Mouse (Mus musculus): ENCODE results near the gene Dnase2a. TPM values are rescaled to one million over a fixed set of nuclear protein-coding genes. Genes with fewer than 3 reads are reported as not detected.

Gene Dnase2a
- polyA plus RNA-seq (2012; rRNA removed) = 43.4 and 44.9 TPM in 2 replicates

DNA sequence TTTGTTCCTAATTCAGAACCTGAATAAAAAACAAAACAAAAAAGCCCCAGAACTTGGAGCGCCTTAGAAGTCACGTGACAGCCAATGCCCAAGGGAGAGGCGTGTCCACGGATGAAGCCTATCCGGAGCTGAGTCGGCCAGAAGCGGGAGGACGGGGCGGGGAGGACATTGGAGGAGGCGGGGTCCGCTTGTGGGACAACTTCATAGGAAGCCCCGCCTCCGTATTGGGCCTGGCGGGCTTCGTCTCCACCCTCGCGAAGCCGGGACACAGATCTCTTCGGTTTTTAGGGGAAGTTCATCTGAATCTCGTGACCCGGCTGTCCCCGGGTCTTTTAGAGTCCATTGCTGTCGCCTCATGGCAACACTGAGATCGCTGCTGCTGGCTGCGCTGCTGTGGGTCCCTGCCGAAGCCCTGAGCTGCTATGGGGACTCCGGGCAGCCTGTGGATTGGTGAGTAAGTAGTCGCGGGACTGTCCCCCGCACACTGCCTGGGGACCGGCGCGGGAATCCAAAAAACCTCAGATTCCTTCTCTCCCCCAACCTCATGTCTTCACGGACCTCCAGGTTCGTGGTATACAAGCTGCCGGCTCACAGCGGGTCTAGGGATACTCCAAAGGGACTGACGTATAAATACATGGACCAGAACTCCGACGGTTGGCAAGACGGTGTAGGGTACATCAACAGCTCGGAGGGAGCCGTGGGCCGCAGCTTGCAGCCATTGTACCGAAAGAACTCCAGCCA lies at the start of gene Dnase2a:
Gene Dnase2a, plus strand, starts transcription at position 140 of the 741 bp plus-strand sequence.
- peak; percentile 95 to 99 for DNase-seq (ENCODE audit: low read depth in 1 of 2, low spot score in 2 of 2)
- TF ChIP-seq CTCF (IDR thresholded peaks at IDR 0.05; ENCODE audit: extremely low read depth, insufficient read depth, insufficient read length, insufficient replicate concordance) (no peak), POLR2A (IDR thresholded peaks at IDR 0.05; ENCODE audit: low read depth, low read length) (peak; percentile 52)
- Histone ChIP-seq H3K4me1 (ENCODE audit: control insufficient read depth, insufficient read depth, insufficient read length) (peaks cover 13% of the 10 kb centered on the region), H3K27me3 (ENCODE audit: control insufficient read depth, insufficient read depth, low read length) (no peaks in the 10 kb centered on the region), H3K36me3 (ENCODE audit: control insufficient read depth, insufficient read depth, low read length) (peaks cover 3% of the 10 kb centered on the region; the same call in 1 of the 2 replicates), H3K27ac (ENCODE audit: insufficient read depth, low read length) (peak within 1 kb of the TSS; percentile 81), H3K4me3 (ENCODE audit: extremely low read depth, insufficient read depth, insufficient read length) (peak within 1 kb of the TSS; percentile 65)
- WGBS = under 1% methylated on average over 45 of the region's 45 CpGs

GRCm38 (mm10) chr8:84871376-84872308 lies 36.7 kb upstream of the Dnase2a start, which contains the start of gene Syce2:
TSS of gene Syce2 (plus strand) at chr8:84872111.
- WGBS = 4% methylated on average over 46 of the region's 46 CpGs
- TF ChIP-seq CTCF (IDR thresholded peaks at IDR 0.05; ENCODE audit: extremely low read depth, insufficient read depth, insufficient read length, insufficient replicate concordance) = no peak
- TF ChIP-seq POLR2A (IDR thresholded peaks at IDR 0.05; ENCODE audit: low read depth, low read length) = no peak
- Histone ChIP-seq H3K27me3 (ENCODE audit: control insufficient read depth, insufficient read depth, low read length) (no peaks in the 10 kb centered on the region), H3K4me1 (ENCODE audit: control insufficient read depth, insufficient read depth, insufficient read length) (peaks cover 10% of the 10 kb centered on the region), H3K4me3 (ENCODE audit: extremely low read depth, insufficient read depth, insufficient read length) (peak within 1 kb of the TSS; percentile 66), H3K27ac (ENCODE audit: insufficient read depth, low read length) (peak within 1 kb of the TSS; percentile 36), H3K36me3 (ENCODE audit: control insufficient read depth, insufficient read depth, low read length) (peaks cover 10% of the 10 kb centered on the region)
- peak; percentile 67 to 83 for DNase-seq (ENCODE audit: low read depth in 1 of 2, low spot score in 2 of 2)

GRCm38 (mm10) chr8:84872309-84872965 lies 35.9 kb upstream of the Dnase2a start:
- H3K36me3 ChIP-seq (ENCODE audit: control insufficient read depth, insufficient read depth, low read length) = peaks cover 7% of the 10 kb centered on the region
- no peaks in the 10 kb centered on the region for H3K27me3 ChIP-seq (ENCODE audit: control insufficient read depth, insufficient read depth, low read length)
- WGBS = 2% methylated on average over 53 of the region's 54 CpGs
- no peak overlapping the region for H3K27ac ChIP-seq (ENCODE audit: insufficient read depth, low read length)
- peaks cover 10% of the 10 kb centered on the region for H3K4me1 ChIP-seq (ENCODE audit: control insufficient read depth, insufficient read depth, insufficient read length)
- TF ChIP-seq CTCF (IDR thresholded peaks at IDR 0.05; ENCODE audit: extremely low read depth, insufficient read depth, insufficient read length, insufficient replicate concordance) (no peak), POLR2A (IDR thresholded peaks at IDR 0.05; ENCODE audit: low read depth, low read length) (no peak)
- DNase-seq (ENCODE audit: low read depth in 1 of 2, low spot score in 2 of 2) = peak in 1 of 2 experiments; percentile 12
- H3K4me3 ChIP-seq (ENCODE audit: extremely low read depth, insufficient read depth, insufficient read length) = peak overlapping the region; percentile 66

GRCm38 (mm10) chr8:84873016-84873415 lies 35.3 kb upstream of the Dnase2a start:
- 77% methylated on average over 4 of the region's 4 CpGs for whole genome bisulfite sequencing
- no peaks in the 10 kb centered on the region for H3K27me3 ChIP-seq (ENCODE audit: control insufficient read depth, insufficient read depth, low read length)
- no peak overlapping the region for H3K4me3 ChIP-seq (ENCODE audit: extremely low read depth, insufficient read depth, insufficient read length)
- peaks cover 10% of the 10 kb centered on the region for H3K4me1 ChIP-seq (ENCODE audit: control insufficient read depth, insufficient read depth, insufficient read length)
- DNase-seq (ENCODE audit: low read depth in 1 of 2, low spot score in 2 of 2) = no peak
- H3K36me3 ChIP-seq (ENCODE audit: control insufficient read depth, insufficient read depth, low read length) = peaks cover 2% of the 10 kb centered on the region
- TF ChIP-seq POLR2A (IDR thresholded peaks at IDR 0.05; ENCODE audit: low read depth, low read length) = no peak
- TF ChIP-seq CTCF (IDR thresholded peaks at IDR 0.05; ENCODE audit: extremely low read depth, insufficient read depth, insufficient read length, insufficient replicate concordance) = no peak
- H3K27ac ChIP-seq (ENCODE audit: insufficient read depth, low read length) = no peak overlapping the region

DNA sequence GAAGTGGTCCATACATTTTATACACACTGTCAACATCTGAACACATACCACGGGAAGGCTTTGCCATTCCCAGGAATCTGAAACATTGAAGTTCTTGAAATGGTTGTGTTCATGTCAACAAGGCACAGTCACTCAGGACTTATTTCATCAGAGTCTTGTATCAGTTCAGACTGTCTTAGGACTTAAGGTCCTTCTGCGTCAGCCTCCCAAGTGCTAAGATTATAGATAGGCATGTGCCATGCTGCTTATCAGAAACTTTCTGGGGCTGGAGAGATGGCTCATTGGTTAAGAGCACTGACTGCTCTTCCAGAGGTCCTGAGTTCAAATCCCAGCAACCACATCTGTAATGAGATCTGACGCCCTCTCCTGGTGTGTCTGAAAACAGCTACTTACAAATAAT lies 34.0 kb upstream of the Dnase2a start:
- TF ChIP-seq CTCF (IDR thresholded peaks at IDR 0.05; ENCODE audit: extremely low read depth, insufficient read depth, insufficient read length, insufficient replicate concordance) (no peak), POLR2A (IDR thresholded peaks at IDR 0.05; ENCODE audit: low read depth, low read length) (no peak)
- no peak for DNase-seq (ENCODE audit: low read depth in 1 of 2, low spot score in 2 of 2)
- 87% methylated on average over 3 of the region's 3 CpGs for WGBS
- H3K4me1 ChIP-seq (ENCODE audit: control insufficient read depth, insufficient read depth, insufficient read length) = peaks cover 10% of the 10 kb centered on the region
- no peak overlapping the region for H3K4me3 ChIP-seq (ENCODE audit: extremely low read depth, insufficient read depth, insufficient read length)
- H3K27ac ChIP-seq (ENCODE audit: insufficient read depth, low read length) = no peak overlapping the region
- no peaks in the 10 kb centered on the region for H3K36me3 ChIP-seq (ENCODE audit: control insufficient read depth, insufficient read depth, low read length)
- H3K27me3 ChIP-seq (ENCODE audit: control insufficient read depth, insufficient read depth, low read length) = no peaks in the 10 kb centered on the region

- no peaks in the 10 kb centered on the region for H3K36me3 ChIP-seq (ENCODE audit: control insufficient read depth, insufficient read depth, low read length)
These were observed 30.9 kb upstream of the Dnase2a start for GRCm38 (mm10) chr8:84877297-84878035.

More at GRCm38 (mm10) chr8:84877297-84878035, 30.9 kb upstream of the Dnase2a start:
- H3K27me3 ChIP-seq (ENCODE audit: control insufficient read depth, insufficient read depth, low read length) = no peaks in the 10 kb centered on the region
- TF ChIP-seq POLR2A (IDR thresholded peaks at IDR 0.05; ENCODE audit: low read depth, low read length) (no peak), CTCF (IDR thresholded peaks at IDR 0.05; ENCODE audit: extremely low read depth, insufficient read depth, insufficient read length, insufficient replicate concordance) (no peak)
- WGBS = 91% methylated on average over 3 of the region's 3 CpGs
- no peak for DNase-seq (ENCODE audit: low read depth in 1 of 2, low spot score in 2 of 2)
- peaks cover 5% of the 10 kb centered on the region for H3K4me1 ChIP-seq (ENCODE audit: control insufficient read depth, insufficient read depth, insufficient read length)
- no peak overlapping the region for H3K4me3 ChIP-seq (ENCODE audit: extremely low read depth, insufficient read depth, insufficient read length)
- H3K27ac ChIP-seq (ENCODE audit: insufficient read depth, low read length) = no peak overlapping the region

All from spleen, adult 2 months (tissue).